ENCODE assay signal across 9 mouse cellular contexts in the genomic region with DNA sequence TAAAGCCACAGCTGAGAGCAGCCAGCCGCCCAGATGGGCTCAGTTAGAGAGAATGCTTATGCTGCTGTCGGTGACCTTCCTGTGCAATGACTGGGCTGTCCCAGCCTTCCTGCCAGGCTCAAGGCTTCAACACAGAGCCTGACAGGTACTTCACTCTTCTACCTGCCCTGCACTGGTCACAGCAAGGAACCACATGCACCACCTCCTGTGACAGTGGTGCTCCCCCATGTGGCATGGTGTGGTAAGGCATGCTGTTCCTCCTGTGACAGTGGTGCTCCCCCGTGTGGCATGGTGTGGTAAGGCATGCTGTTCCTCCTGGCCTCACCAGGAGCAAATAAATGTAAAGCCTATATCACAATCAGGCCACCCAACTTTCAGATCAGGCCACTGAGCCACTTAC. TPM values are rescaled to one million over a fixed set of nuclear protein-coding genes. Genes with fewer than 3 reads are reported as not detected.
DNase-seq lines count a peak whose midpoint lies in the region; ATAC-seq and TF ChIP-seq lines count a peak whose summit lies in the region.
"Had no signal": no experiment of that assay in that cellular context is flagged by ENCODE, and none has a peak within 500 bp of the region (broad histone marks: within the 10 kb centered on the region; RNA-seq: fewer than 3 reads in every experiment).

No protein-coding gene starts in this region.

- no peak overlapping the region for H3K27ac ChIP-seq in thymus, adult 2 months (ENCODE audit: control insufficient read depth, insufficient read depth, low read length)
- H3K27ac ChIP-seq: hindbrain, embryonic 15.5 days had no signal

- H3K36me3 ChIP-seq in C2C12 (ENCODE audit: control insufficient read depth, insufficient read depth) = no peaks in the 10 kb centered on the region
- H3K36me3 ChIP-seq in thymus, adult 2 months (ENCODE audit: control insufficient read depth, insufficient read depth, low read length) = no peaks in the 10 kb centered on the region
- H3K36me3 ChIP-seq: hindbrain, embryonic 15.5 days had no signal

- H3K79me3 ChIP-seq in C2C12 (ENCODE audit: low read depth) = no peaks in the 10 kb centered on the region

- ATAC-seq in activated CD4-positive, CD25-positive, alpha-beta regulatory T cell, adult 4 months = peak; percentile 61
- ATAC-seq in common myeloid progenitor, adult 5-6 weeks (replicated peaks; ENCODE audit: low read depth, poor library complexity, severe bottlenecking) = peak; percentile 88

- peaks cover 9% of the 10 kb centered on the region for H3K4me1 ChIP-seq in thymus, adult 2 months (replicated peaks; ENCODE audit: control insufficient read depth, insufficient read depth, low read length)
- H3K4me1 ChIP-seq: hindbrain, embryonic 15.5 days had no signal

- H3K79me2 ChIP-seq in C2C12 (ENCODE audit: control insufficient read depth, insufficient read depth) = no peaks in the 10 kb centered on the region

- peak; percentile 79 to 87 for DNase-seq in gastrocnemius, postnatal 4 days (ENCODE audit: low spot score in 2 of 2)
- DNase-seq in kidney, postnatal 25 days = peak; percentile 88 to 97
- DNase-seq in lung, adult 18-20 months = peak; percentile 83 to 88
- DNase-seq in ovary, adult 18-20 months (ENCODE audit: low spot score) = peak; percentile 43
- DNase-seq in thymus, adult 2 months = peak; percentile 91

- no peak overlapping the region for H3K4me3 ChIP-seq in C2C12 (ENCODE audit: insufficient read depth, poor library complexity, severe bottlenecking)
- H3K4me3 ChIP-seq in thymus, adult 2 months (ENCODE audit: control insufficient read depth, insufficient read depth, low read length) = no peak overlapping the region
- H3K4me3 ChIP-seq: hindbrain, embryonic 15.5 days had no signal

- WGBS in thymus, adult 2 months = 48% methylated on average over 3 of the region's 3 CpGs

- H3K27me3 ChIP-seq in C2C12 (ENCODE audit: control insufficient read depth, insufficient read depth, insufficient read length) = peaks cover 22% of the 10 kb centered on the region
- no peaks in the 10 kb centered on the region for H3K27me3 ChIP-seq in thymus, adult 2 months (ENCODE audit: control insufficient read depth, insufficient read depth, low read length)
- H3K27me3 ChIP-seq: hindbrain, embryonic 15.5 days had no signal

- TF ChIP-seq POLR2A in thymus, adult 2 months (IDR thresholded peaks at IDR 0.05; ENCODE audit: control insufficient read depth, extremely low read depth, insufficient read depth, low read length, poor library complexity) = no peak

- peak; percentile 100 for TF ChIP-seq CTCF in C2C12 (IDR thresholded peaks at IDR 0.05; ENCODE audit: control insufficient read depth, insufficient read depth, insufficient read length)
- TF ChIP-seq CTCF in thymus, adult 2 months (IDR thresholded peaks at IDR 0.05; ENCODE audit: borderline replicate concordance, control insufficient read depth, extremely low read depth, insufficient read depth, low read length, poor library complexity) = peak; percentile 99

- no peak overlapping the region for H3ac ChIP-seq in C2C12 (ENCODE audit: control insufficient read depth, insufficient read length, low read depth)

TF ChIP-seq in C2C12, 6 proteins besides CTCF, POLR2A, EP300 and RAD21:
- TF ChIP-seq MAX (IDR thresholded peaks at IDR 0.05) (peak; percentile 98), FOSL1 (IDR thresholded peaks at IDR 0.05; ENCODE audit: insufficient read depth, low read length, poor library complexity, severe bottlenecking) (no peak)

RNA-seq across cellular contexts. Expression of a gene that starts 27.6 kb away (rescaled TPM):
- 0.13 TPM for polyA plus RNA-seq in C2C12 (2012; fragmentation: generic; extraction: Trizol)
- polyA plus RNA-seq in activated CD4-positive, CD25-positive, alpha-beta regulatory T cell, adult 4 months (2017; shearing (Covaris generic)) = under 1 TPM; 0.28 to 0.46 TPM
- not detected in 2 replicates for total RNA-seq in common myeloid progenitor, adult 5-6 weeks (2017)
- under 1 TPM; 0.05 to 0.10 TPM for total RNA-seq in gastrocnemius, postnatal 4 days (2021)
- 1.8 and 2.3 TPM in 2 replicates for polyA plus RNA-seq in thymus, adult 2 months (2012; rRNA removed)
